Mouse (Mus musculus): ENCODE data around the gene Dhx58. TPM values are rescaled to one million over a fixed set of nuclear protein-coding genes. Genes with fewer than 3 reads are reported as not detected.

Gene Dhx58
- total RNA-seq, 1 experiment from 2014 or later = 25.9 TPM

DNA sequence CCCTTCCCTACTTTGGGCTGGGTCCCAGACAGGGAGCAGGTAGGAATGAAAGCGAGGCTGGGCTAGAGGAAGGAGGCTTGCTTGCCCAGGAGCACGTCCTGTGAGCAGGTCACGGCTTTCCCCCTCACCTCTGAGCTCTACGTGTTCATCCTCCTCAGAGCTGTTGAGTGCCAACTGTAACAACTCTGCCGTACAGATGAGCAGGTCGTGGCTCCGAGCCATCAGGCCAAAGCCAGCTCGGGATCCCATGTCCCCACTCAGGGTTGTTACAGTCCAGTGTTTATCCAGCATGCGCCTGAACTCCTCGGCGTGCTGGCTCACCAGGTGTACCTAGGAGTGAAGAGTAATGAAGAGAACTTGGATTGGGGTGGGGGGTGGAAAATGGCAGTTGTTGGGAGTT, 705 bp downstream of the Dhx58 start:
- no peak for ATAC-seq (replicated peaks; ENCODE audit: low read depth, poor library complexity, severe bottlenecking)

DNA sequence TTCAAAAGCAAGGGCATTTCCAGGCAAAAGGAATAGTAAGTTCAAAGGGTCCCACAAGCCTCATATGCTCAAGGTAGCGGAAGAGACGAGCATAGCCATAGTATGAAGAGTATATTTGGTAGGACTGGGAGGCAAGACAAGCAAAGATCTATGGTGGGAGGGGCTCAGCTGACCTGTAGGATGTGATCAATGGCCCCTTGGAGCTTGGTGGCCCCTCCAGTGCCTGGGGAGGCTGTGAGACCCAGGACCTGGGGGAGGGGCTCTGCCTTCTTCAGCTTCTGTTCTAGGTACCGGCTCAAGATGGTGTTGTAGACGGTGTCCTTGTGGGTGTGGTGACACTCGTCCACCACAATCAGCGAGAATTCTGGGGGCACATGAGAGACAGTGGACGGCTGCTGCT, 1.2 kb downstream of the Dhx58 start:
- peak; percentile 33 for ATAC-seq (replicated peaks; ENCODE audit: low read depth, poor library complexity, severe bottlenecking)

DNA sequence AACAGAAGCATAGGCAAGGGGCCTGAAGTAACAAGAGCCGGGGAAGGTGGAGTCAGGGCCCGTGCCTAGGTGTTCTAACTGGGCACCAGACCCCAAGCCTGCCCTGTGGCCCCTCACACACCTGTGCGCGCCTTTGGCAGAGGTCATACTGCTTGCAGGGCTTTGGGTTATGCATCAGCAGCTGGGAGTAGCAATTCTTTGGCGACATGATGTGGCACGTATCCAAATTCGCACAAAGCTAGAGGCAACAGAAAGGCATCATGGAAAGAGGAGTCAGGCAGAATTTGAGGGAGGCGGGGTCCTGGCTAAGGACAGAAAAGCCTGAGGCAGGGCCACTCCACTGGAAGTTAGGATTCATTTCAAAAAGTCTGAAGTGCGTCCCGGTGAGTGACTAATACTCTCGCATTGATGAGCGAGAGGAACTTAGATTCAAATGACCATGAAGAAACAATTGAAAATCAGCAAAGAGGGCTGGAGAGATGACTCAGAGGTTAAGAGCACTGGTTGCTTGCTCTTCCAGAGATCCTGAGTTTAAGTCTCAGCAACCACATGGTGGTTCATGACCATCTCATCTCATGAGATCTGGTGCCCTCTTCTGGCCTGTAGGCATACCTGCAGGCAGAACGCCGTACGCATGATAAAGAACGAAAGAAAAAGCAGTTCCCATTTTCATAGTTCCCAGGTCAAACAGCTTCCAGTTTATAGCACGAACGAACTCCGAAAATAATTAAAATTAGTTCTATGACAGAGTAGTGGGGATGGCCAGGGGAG, 1.8 kb downstream of the Dhx58 start:
- peak; percentile 60 for ATAC-seq (replicated peaks; ENCODE audit: low read depth, poor library complexity, severe bottlenecking)

DNA sequence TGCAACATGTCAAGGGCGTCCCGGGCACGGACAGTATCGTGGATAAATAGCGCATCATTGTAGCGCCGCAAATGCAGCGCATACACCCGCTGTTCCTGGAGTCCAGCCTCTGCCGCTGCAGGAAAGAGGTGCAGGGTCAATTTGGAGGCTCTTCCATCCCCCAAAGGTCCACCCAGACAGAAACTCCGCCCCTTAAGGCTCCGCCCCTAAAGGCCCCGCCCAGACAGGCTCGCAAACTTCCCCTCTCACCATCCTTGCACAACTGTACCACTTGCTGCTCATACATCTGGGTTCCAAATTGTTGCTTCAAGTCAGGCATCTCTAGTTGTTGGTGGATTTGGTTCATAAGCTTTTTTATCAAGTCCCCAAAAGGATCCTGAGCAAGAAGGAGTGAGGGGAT, 2.8 kb downstream of the Dhx58 start:
- ATAC-seq (replicated peaks; ENCODE audit: low read depth, poor library complexity, severe bottlenecking) = peak; percentile 28

DNA sequence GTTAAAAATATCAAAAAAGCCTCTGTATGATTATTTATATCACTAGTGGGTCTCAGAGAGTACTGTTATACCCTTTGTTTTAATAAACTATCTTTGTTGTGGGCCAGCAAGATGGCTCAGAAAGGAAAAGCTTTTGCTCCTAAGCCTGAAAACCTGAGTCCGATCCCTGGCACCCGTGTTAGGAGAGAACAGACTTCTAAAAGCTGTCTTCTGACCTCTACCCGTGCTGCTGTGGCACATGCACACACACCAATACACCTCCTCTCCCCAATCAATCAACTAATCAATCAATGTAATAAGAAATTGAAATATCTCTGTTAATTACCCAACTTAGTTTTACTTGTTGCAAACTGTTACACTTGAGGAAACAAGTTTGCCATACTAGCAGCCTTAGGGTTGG, 3.4 kb downstream of the Dhx58 start:
- no peak for ATAC-seq (replicated peaks; ENCODE audit: low read depth, poor library complexity, severe bottlenecking)

DNA sequence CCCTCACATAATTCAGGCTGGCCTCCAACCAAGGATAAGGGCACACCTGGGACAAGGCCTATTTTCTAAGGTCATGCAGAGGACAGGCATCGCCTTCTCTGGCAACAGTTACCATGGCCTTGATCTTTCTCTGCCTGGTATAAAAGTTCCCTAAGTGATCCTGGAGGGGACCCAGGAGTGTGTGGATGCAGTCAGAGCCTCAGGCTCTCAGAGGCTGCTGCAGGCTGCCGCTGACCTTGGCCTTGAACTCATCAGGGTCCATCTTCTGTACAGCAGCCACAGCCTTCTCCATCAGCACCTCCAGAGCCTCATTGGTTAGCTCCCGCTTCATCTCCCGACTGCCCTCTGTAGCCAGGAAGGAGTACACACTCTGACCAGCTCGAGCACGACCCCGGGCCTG, 6.2 kb downstream of the Dhx58 start:
- no peak for ATAC-seq (replicated peaks; ENCODE audit: low read depth, poor library complexity, severe bottlenecking)

DNA sequence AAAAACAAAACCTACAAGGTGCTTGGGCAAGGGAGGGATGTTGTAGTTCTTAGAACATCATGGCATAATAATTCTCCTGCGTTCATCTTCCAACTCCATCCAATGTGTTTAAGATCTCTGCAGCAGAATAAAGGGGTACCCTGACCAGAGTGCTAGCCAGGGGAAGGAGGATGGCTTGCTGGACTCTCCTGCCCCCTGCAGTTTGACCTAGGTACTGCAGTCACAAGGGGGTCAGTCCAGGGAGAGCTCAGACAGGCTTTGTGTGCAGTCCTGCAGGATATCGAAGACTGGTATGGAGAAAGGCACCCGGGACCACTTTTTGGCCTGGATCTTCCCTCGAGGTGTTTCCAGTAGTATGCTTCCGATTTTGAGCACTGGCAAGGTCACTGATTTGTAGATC, 9.1 kb downstream of the Dhx58 start:
- ATAC-seq (replicated peaks; ENCODE audit: low read depth, poor library complexity, severe bottlenecking) = peak; percentile 67

DNA sequence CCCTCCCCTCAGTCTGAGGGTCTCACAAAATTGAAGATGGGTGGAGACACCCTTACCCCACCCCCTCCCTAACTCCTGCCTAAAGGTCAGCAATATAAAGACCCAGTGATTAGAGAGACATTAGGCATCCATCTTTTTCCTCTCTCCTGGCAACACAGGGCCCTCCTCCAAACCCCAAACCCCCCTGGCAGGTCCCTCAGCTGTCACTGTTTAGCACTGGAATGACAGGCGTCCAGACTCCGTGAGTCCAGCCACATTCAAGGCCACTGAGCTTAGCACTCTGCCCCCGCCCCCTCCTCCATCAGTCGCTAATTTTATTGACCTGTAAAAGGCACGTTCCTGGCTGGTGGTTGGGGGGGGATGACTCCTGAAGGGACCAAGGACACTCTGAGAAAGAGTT, 10.9 kb downstream of the Dhx58 start:
- no peak for ATAC-seq (replicated peaks; ENCODE audit: low read depth, poor library complexity, severe bottlenecking)

DNA sequence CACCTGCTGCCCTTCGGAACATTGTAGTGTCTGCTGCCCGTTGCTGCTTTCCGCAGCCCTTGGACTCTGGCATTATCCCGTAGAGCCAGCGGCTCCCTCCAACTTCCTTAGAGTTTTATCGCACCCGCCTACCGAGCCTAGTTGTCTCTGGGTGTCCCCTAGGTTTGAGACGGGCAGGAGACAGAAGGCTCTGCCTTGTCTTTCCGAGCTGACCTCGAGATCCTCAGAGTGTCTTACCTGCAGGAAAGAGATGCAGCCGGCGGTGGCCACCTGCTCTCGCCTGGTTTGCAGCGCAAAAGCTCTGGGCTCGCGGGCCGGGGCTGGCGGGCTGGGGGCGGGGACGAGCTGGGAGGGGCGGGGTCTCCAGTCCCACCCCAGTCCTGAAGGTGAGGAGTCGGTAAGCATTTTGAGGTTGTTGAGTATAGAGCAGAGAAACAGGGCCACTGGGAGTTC, 11.9 kb downstream of the Dhx58 start, which contains the start of gene Zfp385c:
TSS of gene Zfp385c (minus strand) at position 292 of the 453 bp plus-strand sequence.
- peak; percentile 26; the same call in 1 of the 2 replicates for ATAC-seq (replicated peaks; ENCODE audit: low read depth, poor library complexity, severe bottlenecking)

DNA sequence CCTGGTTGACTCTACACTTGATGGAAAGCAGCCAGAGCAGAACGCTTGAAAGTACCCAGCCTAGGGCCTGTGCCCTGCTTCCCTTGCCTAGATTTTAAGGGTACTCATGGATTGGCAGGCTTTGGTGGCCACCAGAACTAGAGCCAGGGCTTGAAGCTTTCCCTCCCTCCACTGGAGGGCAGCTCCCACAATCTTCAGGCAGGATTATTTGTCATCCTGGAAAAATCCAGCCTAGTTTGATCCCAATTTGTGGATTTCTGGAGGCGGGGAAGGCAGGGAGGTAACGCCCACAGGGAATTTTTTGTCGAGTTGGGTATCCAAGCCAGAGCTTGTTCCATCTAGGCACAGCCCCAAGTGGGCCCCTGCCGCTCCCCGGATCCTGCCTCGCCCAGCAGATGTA, 13.7 kb downstream of the Dhx58 start:
- no peak for ATAC-seq (replicated peaks; ENCODE audit: low read depth, poor library complexity, severe bottlenecking)

DNA sequence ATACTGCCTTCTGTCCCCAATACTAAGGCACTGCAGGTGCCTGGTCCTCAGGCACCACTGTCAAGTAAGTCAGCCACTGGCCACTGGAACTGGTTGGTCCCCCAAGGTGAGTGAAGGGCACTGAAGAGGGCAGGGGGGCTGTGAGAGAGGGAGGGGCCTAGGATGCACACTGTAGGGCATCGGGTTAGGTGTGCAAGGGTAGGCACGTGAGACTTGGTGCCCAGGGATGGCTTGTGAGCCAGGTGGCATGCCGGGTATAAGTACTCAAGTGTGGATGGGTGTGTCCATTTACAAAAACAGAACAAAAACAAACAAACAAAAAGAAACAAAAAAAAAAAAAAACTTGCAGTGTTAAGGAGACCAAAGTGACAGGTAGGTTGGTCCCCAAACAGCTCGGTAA, 15.6 kb downstream of the Dhx58 start:
- no peak for ATAC-seq (replicated peaks; ENCODE audit: low read depth, poor library complexity, severe bottlenecking)

DNA sequence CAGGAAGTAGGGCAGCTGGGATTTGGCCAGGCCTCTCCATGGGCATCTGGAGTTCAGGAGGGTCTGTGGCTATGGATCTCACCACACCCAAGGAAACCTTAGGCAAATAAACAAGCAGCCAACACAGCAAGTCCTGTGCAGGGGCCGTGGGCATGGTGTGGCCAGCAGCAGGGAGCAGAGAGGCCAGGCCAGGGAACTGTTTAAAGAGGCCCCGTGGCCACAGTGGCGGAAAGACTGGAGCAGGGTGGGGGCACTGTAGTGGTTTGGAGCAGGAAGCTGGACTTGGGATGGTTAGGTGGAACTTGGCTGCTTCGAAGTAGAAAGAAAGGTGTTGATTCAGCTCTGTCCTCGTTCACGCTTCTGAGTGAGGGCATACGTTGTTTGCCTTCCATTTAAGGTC, 16.8 kb downstream of the Dhx58 start:
- no peak for ATAC-seq (replicated peaks; ENCODE audit: low read depth, poor library complexity, severe bottlenecking)

DNA sequence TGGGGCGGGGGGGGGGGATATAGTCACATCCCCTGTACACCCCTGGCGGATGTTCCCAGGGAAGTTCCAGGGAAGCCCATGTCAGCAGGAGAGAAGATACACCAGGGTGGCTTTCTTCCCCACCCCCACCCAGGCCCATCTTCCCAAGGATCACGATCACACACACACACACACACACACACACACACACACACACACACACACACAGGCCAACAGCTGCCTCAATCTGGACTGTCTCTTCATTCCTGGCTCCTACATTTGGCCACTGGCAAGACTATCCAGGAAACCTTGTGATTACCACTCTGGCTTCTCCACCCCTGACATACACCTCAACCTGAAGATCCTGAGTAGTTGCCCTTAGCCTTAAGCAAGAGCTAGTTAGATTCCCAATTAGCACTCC, 18.7 kb downstream of the Dhx58 start:
- ATAC-seq (replicated peaks; ENCODE audit: low read depth, poor library complexity, severe bottlenecking) = no peak

DNA sequence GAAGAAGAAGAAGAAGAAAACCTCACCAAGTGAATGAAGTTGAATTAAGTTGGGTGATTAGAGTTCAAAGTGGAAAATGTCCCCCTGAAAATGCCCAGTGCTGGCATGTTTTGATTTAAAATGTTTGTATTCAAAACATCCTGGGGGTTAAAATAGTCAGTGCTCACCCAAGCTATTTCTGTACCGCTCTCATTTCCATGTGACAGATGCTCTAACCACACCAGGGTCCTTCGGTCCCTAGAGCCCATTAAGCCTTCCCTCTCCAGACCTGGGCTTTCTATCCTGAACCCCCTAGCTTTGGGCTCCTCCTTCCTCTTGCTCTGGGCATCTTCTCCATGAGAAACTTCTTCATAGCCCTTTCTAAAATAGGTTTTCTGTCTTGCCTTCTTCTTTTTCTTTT, 20.0 kb downstream of the Dhx58 start:
- ATAC-seq (replicated peaks; ENCODE audit: low read depth, poor library complexity, severe bottlenecking) = no peak

DNA sequence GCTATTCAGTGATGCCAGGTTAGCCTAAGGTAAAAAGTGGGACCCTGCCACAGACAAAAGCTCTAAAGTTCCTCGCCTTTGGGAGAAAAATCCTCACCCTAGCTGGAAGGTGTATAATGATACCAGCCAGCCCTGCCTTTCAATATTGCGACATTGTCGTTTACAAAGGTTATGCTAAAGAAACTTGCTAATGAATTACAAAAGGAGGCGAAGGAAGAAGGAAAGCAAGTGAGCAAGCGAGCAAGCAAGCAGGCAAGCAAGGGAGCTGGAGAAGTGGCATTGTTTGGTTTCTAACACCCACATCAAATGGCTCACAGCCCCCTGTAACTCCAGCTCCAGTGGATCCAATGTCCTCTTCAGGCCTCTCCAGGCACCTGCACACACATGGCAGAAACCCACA, 21.5 kb downstream of the Dhx58 start:
- ATAC-seq (replicated peaks; ENCODE audit: low read depth, poor library complexity, severe bottlenecking) = no peak

DNA sequence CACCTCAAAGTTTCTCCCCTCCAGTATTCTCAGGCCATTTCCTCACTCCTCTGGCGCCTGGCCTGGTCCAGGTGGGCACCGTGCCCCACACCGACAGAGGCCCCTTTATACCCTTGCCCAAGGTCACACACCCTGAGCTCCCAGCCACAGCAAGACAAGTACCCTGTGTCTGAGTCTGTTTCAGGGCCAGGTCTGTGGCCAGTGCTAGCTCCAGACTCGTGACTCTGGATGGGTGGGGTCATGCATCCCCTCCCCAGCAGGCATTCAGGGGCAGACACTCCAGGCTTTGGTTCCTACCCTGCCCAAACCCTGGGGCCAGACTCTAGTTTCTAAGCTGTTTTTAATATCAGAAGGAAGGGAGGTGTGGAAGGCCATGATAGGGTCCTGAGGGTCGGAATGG, 22.2 kb downstream of the Dhx58 start:
- ATAC-seq (replicated peaks; ENCODE audit: low read depth, poor library complexity, severe bottlenecking) = no peak

DNA sequence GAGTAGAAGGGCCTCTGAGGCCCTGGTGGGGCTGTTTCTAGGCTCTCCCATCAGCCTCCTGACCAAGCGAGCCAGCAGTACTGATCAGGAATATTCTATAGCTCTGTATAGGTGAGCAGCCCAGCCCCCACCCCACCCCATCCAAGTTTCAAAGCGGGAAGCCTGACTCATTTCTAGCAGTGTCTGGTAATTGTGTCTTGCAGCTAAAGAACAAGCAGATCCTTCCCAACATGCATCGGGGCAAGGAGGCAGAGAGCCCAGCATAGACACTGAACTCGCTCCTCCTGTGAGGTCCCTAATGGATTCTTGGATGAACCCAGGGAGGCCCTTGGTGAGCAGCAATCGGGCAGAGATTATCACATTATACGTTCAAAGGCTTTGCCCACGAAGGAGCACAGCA, 26.3 kb downstream of the Dhx58 start:
- no peak for ATAC-seq (replicated peaks; ENCODE audit: low read depth, poor library complexity, severe bottlenecking)

DNA sequence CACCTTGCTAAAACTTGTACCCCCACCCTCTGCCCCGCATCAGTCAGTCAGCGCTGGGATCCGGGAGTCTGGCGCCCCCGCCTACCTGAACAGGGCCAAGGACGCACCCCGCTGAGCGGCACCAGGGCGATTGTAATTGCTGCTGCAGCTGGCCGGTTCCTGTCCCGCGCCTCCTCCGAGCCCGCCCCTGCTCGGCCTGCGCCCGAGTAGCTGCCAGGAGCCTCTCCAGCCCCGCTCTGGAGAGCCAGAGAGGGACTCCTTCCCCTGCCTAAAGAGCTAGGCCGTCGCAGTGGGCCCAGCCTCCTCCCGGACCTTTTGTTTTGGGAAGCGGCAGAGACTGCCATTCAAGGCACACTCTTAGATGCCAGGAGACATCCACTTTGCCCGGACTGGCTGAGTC, 30.9 kb downstream of the Dhx58 start:
- no peak for ATAC-seq (replicated peaks; ENCODE audit: low read depth, poor library complexity, severe bottlenecking)

DNA sequence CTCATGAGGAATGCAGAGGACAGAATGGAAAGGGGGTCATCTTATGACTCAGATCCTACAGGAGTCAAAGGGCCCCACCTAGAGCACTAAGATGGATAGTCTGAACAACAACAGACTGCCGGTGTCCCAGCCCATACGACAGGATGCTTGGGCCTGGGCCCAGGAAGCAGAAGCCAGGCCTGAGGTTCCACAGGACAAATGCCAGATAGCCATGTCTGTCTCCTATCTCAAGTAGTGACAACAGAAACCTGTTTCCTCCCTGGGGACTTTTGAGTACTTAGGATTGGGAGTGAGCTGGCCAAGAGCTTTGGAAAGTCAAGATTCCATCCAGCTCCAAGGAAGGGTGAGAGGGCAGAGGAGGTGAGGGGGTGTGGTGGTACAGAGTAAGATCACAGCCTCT, 32.1 kb downstream of the Dhx58 start:
- no peak for ATAC-seq (replicated peaks; ENCODE audit: low read depth, poor library complexity, severe bottlenecking)

DNA sequence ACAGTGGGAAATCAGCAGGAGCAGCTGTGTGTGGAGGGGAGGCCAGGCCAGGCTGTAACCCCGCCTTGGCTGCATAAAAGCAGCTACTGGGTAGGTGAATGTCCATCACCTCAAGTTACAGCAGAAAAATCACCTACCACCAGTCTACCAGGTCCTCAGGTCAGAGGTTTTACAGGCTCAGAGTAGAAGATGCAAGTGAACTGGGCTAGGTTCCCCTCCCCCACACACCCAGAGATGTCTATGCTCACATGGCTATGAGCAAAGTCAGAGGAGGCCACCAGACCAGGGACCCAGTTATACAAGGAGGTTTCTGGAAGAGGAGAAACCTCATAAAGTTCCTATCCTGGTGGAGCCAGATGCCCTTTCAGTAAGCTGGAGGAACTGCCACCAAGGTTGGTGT, 33.0 kb downstream of the Dhx58 start:
- ATAC-seq (replicated peaks; ENCODE audit: low read depth, poor library complexity, severe bottlenecking) = no peak

DNA sequence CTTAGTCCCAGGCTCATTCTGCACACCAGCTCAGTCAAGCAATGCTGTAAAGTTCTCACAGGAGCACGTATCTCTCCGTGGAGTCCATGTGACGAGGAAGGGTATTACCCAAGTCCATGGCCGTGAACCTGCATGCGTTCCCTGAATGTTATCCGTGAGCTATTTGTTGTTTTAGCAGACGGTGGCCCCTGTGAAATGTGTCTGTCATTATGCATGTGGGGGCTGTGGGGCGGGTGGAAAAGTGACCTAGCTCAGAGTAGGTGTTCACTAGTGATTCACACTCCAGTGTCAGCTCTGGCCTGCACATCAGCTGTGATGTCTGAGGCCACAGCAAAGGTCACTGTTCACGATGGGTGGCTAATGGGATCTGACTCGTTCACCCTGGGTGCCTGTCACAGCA, 44.3 kb downstream of the Dhx58 start:
- ATAC-seq (replicated peaks; ENCODE audit: low read depth, poor library complexity, severe bottlenecking) = no peak

DNA sequence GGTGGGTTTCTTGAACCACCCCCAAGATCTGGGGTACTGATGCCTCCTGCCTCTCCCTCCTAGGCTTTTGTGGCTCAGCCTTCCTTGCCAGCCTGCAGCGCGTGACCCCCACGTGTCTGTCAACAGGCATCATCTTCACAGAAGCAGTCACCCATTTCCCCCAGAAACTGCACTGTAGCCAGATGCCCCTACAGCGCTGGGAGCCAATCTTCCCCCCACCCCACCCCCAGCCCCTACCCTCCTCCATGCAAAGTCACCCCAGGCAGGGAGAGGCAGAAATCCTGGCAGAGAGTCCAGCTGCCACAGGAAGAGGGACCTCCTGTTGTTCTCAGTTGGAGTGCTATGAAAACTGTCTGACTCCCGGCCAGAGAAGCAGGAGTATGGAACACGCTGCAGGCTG, 47.6 kb downstream of the Dhx58 start:
- 0 out of 2 replicates have a peak, but pooled peaks have one; percentile 22 for ATAC-seq (replicated peaks; ENCODE audit: low read depth, poor library complexity, severe bottlenecking)
